Comparison of ENCODE assay signal across 16 mouse cellular contexts in genomic region chr10:102577970-102578369, GRCm38 (mm10).
"Had no signal": no experiment of that assay in that cellular context is flagged by ENCODE, and none has a peak within 500 bp of the region (broad histone marks: within the 10 kb centered on the region; RNA-seq: fewer than 3 reads in every experiment).

No protein-coding gene starts in this region.

- ATAC-seq: liver, embryonic 12.5 days; liver, postnatal 0 days; lung, postnatal 0 days; midbrain, embryonic 13.5 days; midbrain, embryonic 15.5 days; midbrain, embryonic 16.5 days had no signal

- DNase-seq: left cerebral cortex, postnatal 4 days; liver; liver, embryonic 13.5 days; liver, postnatal 0 days; lung, adult 18-20 months; lung, adult 2 months; lung, embryonic 14.5 days; lung, postnatal 10 days; lung, postnatal 36 days; lung, postnatal 4 days; midbrain, embryonic 14.5 days had no signal
